Mouse (Mus musculus) embryonic facial prominence, embryonic 12.5 days (tissue): Measurements from ENCODE around the gene Chrm1. TPM values are rescaled to one million over a fixed set of nuclear protein-coding genes. Genes with fewer than 3 reads are reported as not detected.
"Not testable (repeated sequence)": the region's sequence is repeated elsewhere in the genome, so short reads cannot be mapped to it uniquely, and the experiment has no call there.

Experiments
- ATAC-seq: fragments of 200-750 bp; cut with Nextera tagmentation; 2 replicates; pipeline ENCODE4 v1.8.0; 2017; ENCODE audit not compliant: insufficient number of reproducible peaks, insufficient read depth, low FRiP score, low TSS enrichment
- H3K27ac ChIP-seq: fragments of 300-500 bp; sonication (generic); 2 replicates; pipeline ENCODE4 v1.5.1; 2016; ENCODE audit warnings: mild to moderate bottlenecking
- H3K27me3 ChIP-seq: fragments of 300-500 bp; sonication (generic); 2 replicates; pipeline ENCODE4 v1.6.1; 2016; ENCODE audit warnings: mild to moderate bottlenecking, moderate library complexity
- H3K36me3 ChIP-seq: fragments of 300-500 bp; sonication (generic); 2 replicates; pipeline ENCODE4 v1.6.1; 2016; ENCODE audit warnings: mild to moderate bottlenecking
- H3K4me1 ChIP-seq: fragments of 300-500 bp; sonication (generic); 2 replicates; pipeline ENCODE4 v1.6.1; 2016
- H3K4me2 ChIP-seq: fragments of 300-500 bp; sonication (generic); replicated peaks from 2 replicates; pipeline ENCODE4 v1.6.1; 2016; ENCODE audit warnings: mild to moderate bottlenecking, moderate library complexity
- H3K4me3 ChIP-seq: fragments of 300-500 bp; sonication (generic); 2 replicates; pipeline ENCODE4 v1.5.1; 2016; ENCODE audit warnings: mild to moderate bottlenecking
- H3K9ac ChIP-seq: fragments of 300-500 bp; sonication (generic); 2 replicates; pipeline ENCODE4 v1.6.1; 2016; ENCODE audit warnings: mild to moderate bottlenecking, moderate library complexity
- H3K9me3 ChIP-seq: fragments of 300-500 bp; sonication (generic); 2 replicates; pipeline ENCODE4 v1.6.1; 2016; ENCODE audit warnings: mild to moderate bottlenecking, moderate library complexity
- WGBS: fragments of 180-500 bp; shearing (Covaris S2); methylation state at CpG from one replicate; pipeline ENCODE4 v1.1.7; 2016; 5-methylcytosine and 5-hydroxymethylcytosine counted together
- polyA plus RNA-seq: library from polyadenylated mRNA; unstranded; fragments of >200 nt; fragmentation: Nextera tagmentation; extraction: Ambion mirVana; gene quantifications from 2 replicates; pipeline ENCODE4 v1.2.1, GENCODE M21; 2016

Chrm1 gene
- polyA plus RNA-seq, 1 experiment from 2014 or later, result 0.63 TPM

DNA sequence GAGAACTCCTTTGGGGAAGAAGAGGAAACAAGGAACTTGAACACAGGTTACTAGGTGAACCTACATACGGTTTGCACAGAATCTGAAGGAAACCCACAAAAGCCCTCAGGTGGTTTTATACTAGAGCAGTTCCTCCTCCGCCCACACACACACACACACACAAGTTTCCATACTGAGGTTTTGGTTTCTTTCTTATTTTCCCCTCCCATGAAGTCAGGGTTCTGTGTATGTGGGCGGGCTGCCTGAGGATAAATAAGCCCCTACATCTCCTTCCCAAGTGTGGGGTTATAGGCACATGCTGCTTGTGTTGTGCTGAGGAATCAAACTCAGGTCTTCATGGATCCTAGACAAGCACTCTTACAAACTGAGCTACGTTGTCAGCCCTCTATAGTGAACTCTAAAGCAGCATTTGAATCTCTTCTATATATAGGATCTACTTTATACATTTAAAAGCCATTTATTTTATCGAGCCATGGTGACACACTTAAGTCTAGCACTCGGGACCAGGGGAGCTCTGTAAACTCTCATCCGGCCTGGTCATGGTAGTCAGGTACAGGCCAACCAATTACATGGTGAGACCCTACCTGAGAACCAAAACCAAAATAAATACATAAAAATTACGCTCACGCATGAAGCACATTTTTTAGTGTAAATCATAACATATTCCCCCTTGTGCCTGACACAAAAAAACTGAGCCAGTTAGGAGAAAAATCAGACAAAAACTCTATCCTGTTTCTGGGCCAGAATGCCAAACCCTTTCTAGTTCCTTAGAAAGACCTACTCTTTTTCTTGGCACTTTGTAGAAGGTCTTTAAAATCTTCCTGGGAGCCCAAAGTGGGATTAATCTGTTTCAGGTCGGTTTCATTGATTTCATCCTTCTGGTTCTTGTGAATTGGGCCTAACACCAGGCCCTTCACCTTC lies 48.6 kb downstream of the Chrm1 start:
- H3K9me3 ChIP-seq, result no peaks in the 10 kb centered on the region
- peak overlapping the region; percentile 86 for H3K4me3 ChIP-seq
- H3K27me3 ChIP-seq, result no peaks in the 10 kb centered on the region
- 55% methylated on average over 10 of the region's 10 CpGs for WGBS
- peak overlapping the region; percentile 93 for H3K27ac ChIP-seq
- H3K9ac ChIP-seq, result peak overlapping the region; percentile 92
- peak overlapping the region; percentile 68 for H3K4me2 ChIP-seq
- ATAC-seq, result no peak
- H3K36me3 ChIP-seq, result peaks cover 47% of the 10 kb centered on the region
- peaks cover 22% of the 10 kb centered on the region for H3K4me1 ChIP-seq

DNA sequence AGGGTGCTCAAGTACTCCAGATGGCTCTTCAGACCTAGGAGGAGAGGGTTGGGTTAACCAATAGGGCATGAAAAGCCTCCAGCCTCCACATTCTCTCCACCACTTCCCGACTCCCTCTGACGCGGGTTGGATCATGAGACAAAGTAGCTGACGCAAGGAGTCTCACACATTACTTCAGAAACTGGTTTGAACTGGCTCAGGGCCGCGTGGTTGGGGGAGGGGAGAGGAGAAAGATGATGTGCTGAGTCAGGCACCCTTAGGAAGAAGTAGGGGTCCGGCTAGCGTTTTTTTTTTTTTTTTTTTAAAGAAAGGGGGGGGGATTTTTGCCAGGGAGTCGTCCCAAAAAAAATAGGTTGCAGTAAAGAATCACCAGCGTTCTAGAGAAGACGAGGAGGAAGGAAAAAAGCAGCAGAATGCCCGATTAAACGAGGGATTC lies 49.3 kb downstream of the Chrm1 start:
- peak; percentile 52; the same call in 1 of the 2 replicates for ATAC-seq
- Histone ChIP-seq H3K9ac (peak overlapping the region; percentile 92), H3K27me3 (no peaks in the 10 kb centered on the region), H3K4me2 (peak overlapping the region; percentile 68), H3K9me3 (no peaks in the 10 kb centered on the region), H3K27ac (peak overlapping the region; percentile 93), H3K4me3 (peak overlapping the region; percentile 86), H3K36me3 (peaks cover 40% of the 10 kb centered on the region), H3K4me1 (peaks cover 22% of the 10 kb centered on the region)
- WGBS, result under 1% methylated on average over 13 of the region's 13 CpGs

- under 1% methylated on average over 51 of the region's 51 CpGs for WGBS
- Histone ChIP-seq H3K9ac (peak overlapping the region; percentile 92), H3K4me1 (peaks cover 22% of the 10 kb centered on the region), H3K27me3 (no peaks in the 10 kb centered on the region), H3K4me2 (peak overlapping the region; percentile 68), H3K4me3 (peak overlapping the region; percentile 86), H3K36me3 (peaks cover 34% of the 10 kb centered on the region), H3K9me3 (no peaks in the 10 kb centered on the region), H3K27ac (peak overlapping the region; percentile 93)
- peak; percentile 93 for ATAC-seq
Observed at GRCm38 (mm10) chr19:8713306-8713996, 49.9 kb downstream of the Chrm1 start.

GRCm38 (mm10) chr19:8713997-8714652 lies 50.5 kb downstream of the Chrm1 start:
- 0 out of 2 replicates have a peak, but pooled peaks have one; percentile 3 for ATAC-seq
- WGBS, result 8% methylated on average over 13 of the region's 13 CpGs
- Histone ChIP-seq H3K9me3 (no peaks in the 10 kb centered on the region), H3K9ac (peak overlapping the region; percentile 92), H3K4me3 (peak overlapping the region; percentile 86), H3K4me2 (peak overlapping the region; percentile 68), H3K27ac (peak overlapping the region; percentile 93), H3K27me3 (no peaks in the 10 kb centered on the region), H3K4me1 (peaks cover 22% of the 10 kb centered on the region), H3K36me3 (peaks cover 27% of the 10 kb centered on the region)

GRCm38 (mm10) chr19:8714653-8715481 lies 51.3 kb downstream of the Chrm1 start:
- ATAC-seq, result no peak
- no peak overlapping the region for H3K4me3 ChIP-seq
- WGBS, result 76% methylated on average over 10 of the region's 10 CpGs

GRCm38 (mm10) chr19:8715868-8716766 lies 52.5 kb downstream of the Chrm1 start:
- no peak for ATAC-seq
- 71% methylated on average over 10 of the region's 10 CpGs for WGBS
- Histone ChIP-seq H3K27ac (no peak overlapping the region), H3K36me3 (0 out of 2 replicates have a peak, but pooled peaks cover 9% of the 10 kb centered on the region), H3K4me3 (no peak overlapping the region), H3K27me3 (no peaks in the 10 kb centered on the region), H3K9ac (no peak overlapping the region), H3K4me2 (no peak overlapping the region), H3K9me3 (0 out of 2 replicates have a peak, but pooled peaks cover 3% of the 10 kb centered on the region), H3K4me1 (peaks cover 13% of the 10 kb centered on the region)

More at GRCm38 (mm10) chr19:8714653-8715481, 51.3 kb downstream of the Chrm1 start:
- Histone ChIP-seq H3K4me1 (peaks cover 22% of the 10 kb centered on the region), H3K36me3 (peaks cover 20% of the 10 kb centered on the region), H3K27ac (no peak overlapping the region), H3K27me3 (no peaks in the 10 kb centered on the region), H3K9ac (no peak overlapping the region), H3K4me2 (no peak overlapping the region; the same call in 1 of the 2 replicates), H3K9me3 (0 out of 2 replicates have a peak, but pooled peaks cover 2% of the 10 kb centered on the region)

DNA sequence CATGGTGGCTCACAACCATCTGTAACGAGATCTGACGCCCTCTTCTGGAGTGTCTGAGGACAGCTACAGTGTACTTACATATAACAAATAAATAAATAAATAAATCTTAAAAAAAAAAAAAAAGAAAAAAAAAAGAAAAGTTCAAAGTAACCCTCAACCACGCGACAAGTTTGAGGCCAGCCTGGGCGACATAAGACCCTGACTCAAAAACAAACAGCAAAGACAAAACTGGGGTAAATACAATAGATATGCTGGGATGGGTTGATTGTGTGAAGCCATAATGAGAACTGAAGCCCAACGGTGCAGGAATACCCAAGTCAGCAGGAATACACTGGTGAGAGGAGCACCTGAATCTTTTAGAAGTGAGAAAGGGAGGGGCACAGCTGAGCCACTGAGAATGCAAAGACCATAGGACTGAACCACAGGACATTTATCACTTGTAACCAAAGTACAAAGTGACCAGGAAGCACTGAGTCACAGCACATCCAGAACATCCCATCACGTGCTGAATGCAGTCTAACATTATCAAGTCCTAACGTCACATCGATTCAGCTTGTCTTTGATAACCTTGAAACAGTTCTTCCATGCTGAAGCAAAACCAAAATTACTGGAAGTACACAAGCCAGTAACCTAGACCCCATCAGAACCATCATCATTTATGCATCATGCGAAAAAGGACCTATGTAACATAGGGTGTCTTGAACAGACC lies 53.3 kb downstream of the Chrm1 start:
- H3K4me1 ChIP-seq, result peaks cover 9% of the 10 kb centered on the region
- ATAC-seq, result no peak
- 0 out of 2 replicates have a peak, but pooled peaks cover 3% of the 10 kb centered on the region for H3K9me3 ChIP-seq
- no peak overlapping the region for H3K4me3 ChIP-seq
- H3K4me2 ChIP-seq, result no peak overlapping the region
- 80% methylated on average over 8 of the region's 10 CpGs for WGBS
- no peaks in the 10 kb centered on the region for H3K27me3 ChIP-seq
- no peak overlapping the region for H3K9ac ChIP-seq
- no peak overlapping the region for H3K27ac ChIP-seq
- 0 out of 2 replicates have a peak, but pooled peaks cover 2% of the 10 kb centered on the region for H3K36me3 ChIP-seq

DNA sequence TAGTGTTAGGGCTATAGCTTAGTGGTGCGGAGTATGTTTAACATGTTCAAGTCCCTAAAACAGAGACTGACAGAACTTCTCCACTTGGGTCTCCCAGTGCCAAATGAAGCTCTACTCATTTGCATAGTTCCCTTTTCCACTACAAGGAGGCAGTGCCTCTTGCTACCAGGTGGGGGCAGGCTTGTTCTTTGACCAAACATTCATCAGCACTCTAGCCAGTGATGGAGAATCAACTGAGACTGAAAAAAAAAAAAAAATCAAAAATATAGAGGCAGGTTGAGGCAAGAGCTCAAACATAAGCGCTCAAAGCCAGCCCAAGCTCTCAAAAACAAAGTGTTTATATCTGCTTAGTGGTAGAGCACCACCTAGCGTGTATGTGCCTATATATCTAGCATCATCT lies 54.8 kb downstream of the Chrm1 start:
- Histone ChIP-seq H3K27ac (no peak overlapping the region), H3K9ac (no peak overlapping the region), H3K4me1 (peaks cover 10% of the 10 kb centered on the region), H3K4me2 (no peak overlapping the region), H3K27me3 (no peaks in the 10 kb centered on the region), H3K9me3 (0 out of 2 replicates have a peak, but pooled peaks cover 3% of the 10 kb centered on the region), H3K4me3 (no peak overlapping the region), H3K36me3 (no peaks in the 10 kb centered on the region)
- WGBS, result 68% methylated on average over 3 of the region's 3 CpGs
- ATAC-seq, result no peak

DNA sequence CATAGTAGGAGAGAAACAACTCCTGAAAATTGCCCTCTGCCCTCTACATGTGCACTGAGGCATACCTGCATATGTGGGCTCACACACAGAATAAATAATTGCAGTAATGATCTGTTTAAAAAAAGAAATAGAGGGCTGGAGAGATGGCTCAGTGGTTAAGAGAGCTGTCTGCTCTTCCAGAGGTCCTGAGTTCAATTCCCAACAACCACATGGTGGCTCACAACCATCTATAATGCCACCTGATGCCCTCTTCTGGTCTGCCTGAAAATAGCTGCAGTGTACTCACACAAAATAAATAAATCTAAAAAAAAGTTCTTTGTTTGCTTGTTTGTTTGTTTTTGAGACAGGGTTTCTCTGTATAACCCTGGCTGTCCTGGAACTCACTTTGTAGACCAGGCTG lies 55.4 kb downstream of the Chrm1 start:
- H3K27me3 ChIP-seq, ATAC-seq, H3K36me3 ChIP-seq, H3K9ac ChIP-seq, H3K27ac ChIP-seq, H3K4me2 ChIP-seq, H3K9me3 ChIP-seq, H3K4me3 ChIP-seq: not testable (repeated sequence)
- H3K4me1 ChIP-seq, result peaks cover 10% of the 10 kb centered on the region
